Mouse (Mus musculus) hindbrain, embryonic 12.5 days (tissue): ENCODE results near the gene Naxd. TPM values are rescaled to one million over a fixed set of nuclear protein-coding genes. Genes with fewer than 3 reads are reported as not detected.
"Not testable (repeated sequence)": the region's sequence is repeated elsewhere in the genome, so short reads cannot be mapped to it uniquely, and the experiment has no call there.

Experiments
- ATAC-seq: fragments of 200-750 bp; cut with Nextera tagmentation; 2 replicates; pipeline ENCODE4 v1.8.0; 2017; ENCODE audit warnings: moderate TSS enrichment; ENCODE audit not compliant: low FRiP score
- H3K27ac ChIP-seq: fragments of 300-500 bp; sonication (generic); 2 replicates; pipeline ENCODE4 v1.5.1; 2016; ENCODE audit warnings: mild to moderate bottlenecking
- H3K27me3 ChIP-seq: fragments of 300-500 bp; sonication (generic); 2 replicates; pipeline ENCODE4 v1.6.1; 2016; ENCODE audit warnings: mild to moderate bottlenecking
- H3K36me3 ChIP-seq: fragments of 300-500 bp; sonication (generic); 2 replicates; pipeline ENCODE4 v1.6.1; 2016; ENCODE audit warnings: mild to moderate bottlenecking
- H3K4me1 ChIP-seq: fragments of 300-500 bp; sonication (generic); 2 replicates; pipeline ENCODE4 v1.6.1; 2016
- H3K4me2 ChIP-seq: fragments of 300-500 bp; sonication (generic); replicated peaks from 2 replicates; pipeline ENCODE4 v1.6.1; 2016; ENCODE audit warnings: mild to moderate bottlenecking
- H3K4me3 ChIP-seq: fragments of 300-500 bp; sonication (generic); 2 replicates; pipeline ENCODE4 v1.5.1; 2016; ENCODE audit warnings: mild to moderate bottlenecking
- H3K9ac ChIP-seq: fragments of 300-500 bp; sonication (generic); 2 replicates; pipeline ENCODE4 v1.6.1; 2016; ENCODE audit warnings: mild to moderate bottlenecking, moderate library complexity
- H3K9me3 ChIP-seq: fragments of 300-500 bp; sonication (generic); replicated peaks from 2 replicates; pipeline ENCODE4 v1.6.1; 2016; ENCODE audit warnings: mild to moderate bottlenecking
- WGBS: fragments of 180-500 bp; shearing (Covaris S2); methylation state at CpG from one replicate; pipeline ENCODE4 v1.1.7; 2016; 5-methylcytosine and 5-hydroxymethylcytosine counted together
- polyA plus RNA-seq: library from polyadenylated mRNA; unstranded; fragments of >200 nt; fragmentation: Nextera tagmentation; extraction: Ambion mirVana; gene quantifications from 2 replicates; pipeline ENCODE4 v1.2.1, GENCODE M21; 2016

Gene Naxd
- polyA plus RNA-seq, 1 experiment from 2014 or later = 121 TPM

GRCm38 (mm10) chr8:11551497-11551896 is 54.2 kb downstream of the Naxd start:
- H3K9me3 ChIP-seq, ATAC-seq, H3K27ac ChIP-seq, H3K36me3 ChIP-seq, H3K4me2 ChIP-seq, H3K4me3 ChIP-seq, H3K9ac ChIP-seq, H3K27me3 ChIP-seq: not testable (repeated sequence)
- H3K4me1 ChIP-seq = peaks cover 16% of the 10 kb centered on the region
- 82% methylated on average over 4 of the region's 4 CpGs for WGBS

- Histone ChIP-seq H3K27ac (no peak overlapping the region), H3K9me3 (no peaks in the 10 kb centered on the region), H3K4me2 (no peak overlapping the region), H3K27me3 (no peaks in the 10 kb centered on the region), H3K9ac (no peak overlapping the region), H3K4me1 (peaks cover 16% of the 10 kb centered on the region), H3K36me3 (peaks cover under 1% of the 10 kb centered on the region; the same call in 1 of the 2 replicates), H3K4me3 (no peak overlapping the region)
- no peak for ATAC-seq
- WGBS = 81% methylated on average over 10 of the region's 10 CpGs
These were observed 55.1 kb downstream of the Naxd start for GRCm38 (mm10) chr8:11552390-11552789.

DNA sequence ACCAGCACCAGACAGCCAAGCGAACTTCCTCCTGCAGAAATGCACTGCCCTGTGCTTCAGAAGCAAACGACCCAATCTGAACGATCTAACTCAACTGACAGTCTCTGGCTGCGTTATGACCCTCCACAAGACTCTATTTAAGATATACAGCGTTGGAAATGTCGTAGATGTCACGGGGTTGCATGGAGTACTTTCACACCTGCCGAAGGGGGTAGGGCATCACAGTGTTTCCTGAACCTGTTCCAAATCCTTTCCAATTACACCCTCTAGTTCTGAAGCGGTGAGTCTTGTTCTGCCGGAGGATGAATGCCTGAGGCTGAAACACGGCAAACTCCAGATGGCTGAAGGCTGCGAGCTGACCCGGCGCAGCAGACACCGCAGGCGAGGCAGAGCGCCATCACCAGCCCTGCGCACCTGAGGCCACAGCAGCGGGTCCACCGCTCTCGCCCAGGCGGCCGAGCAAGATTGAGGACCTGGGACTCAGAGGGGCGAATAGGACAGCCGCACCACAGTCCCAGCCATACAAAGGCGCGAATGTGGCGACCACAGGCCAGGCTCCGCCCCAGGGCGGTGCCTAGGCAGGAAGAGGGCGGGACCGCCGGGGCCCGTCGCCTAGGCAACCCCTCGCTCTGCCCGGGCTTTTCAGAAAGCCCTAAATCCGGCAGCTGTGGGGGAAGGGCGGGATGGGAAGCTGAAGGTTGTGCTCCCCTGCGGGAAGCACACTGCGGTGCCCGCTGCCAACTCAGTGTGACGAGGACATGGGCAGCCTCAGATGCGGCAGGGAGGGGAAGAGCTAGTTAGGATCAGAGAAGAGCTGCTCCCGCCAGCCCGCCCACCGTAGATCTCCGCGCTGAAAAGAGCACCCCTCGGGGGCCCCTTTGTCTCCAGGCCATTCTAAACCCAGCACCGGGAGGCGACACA is 57.8 kb downstream of the Naxd start, which contains the start of gene Ing1:
Gene Ing1, plus strand, starts transcription at position 773 of the 921 bp plus-strand sequence.
- Histone ChIP-seq H3K36me3 (no peaks in the 10 kb centered on the region), H3K9ac (peak within 1 kb of the TSS; percentile 97), H3K4me3 (peak within 1 kb of the TSS; percentile 94), H3K4me1 (peaks cover 24% of the 10 kb centered on the region), H3K4me2 (peak within 1 kb of the TSS; percentile 74), H3K27ac (peak within 1 kb of the TSS; percentile 100), H3K27me3 (no peaks in the 10 kb centered on the region), H3K9me3 (no peaks in the 10 kb centered on the region)
- under 1% methylated on average over 52 of the region's 52 CpGs for WGBS
- peak; percentile 87 for ATAC-seq

DNA sequence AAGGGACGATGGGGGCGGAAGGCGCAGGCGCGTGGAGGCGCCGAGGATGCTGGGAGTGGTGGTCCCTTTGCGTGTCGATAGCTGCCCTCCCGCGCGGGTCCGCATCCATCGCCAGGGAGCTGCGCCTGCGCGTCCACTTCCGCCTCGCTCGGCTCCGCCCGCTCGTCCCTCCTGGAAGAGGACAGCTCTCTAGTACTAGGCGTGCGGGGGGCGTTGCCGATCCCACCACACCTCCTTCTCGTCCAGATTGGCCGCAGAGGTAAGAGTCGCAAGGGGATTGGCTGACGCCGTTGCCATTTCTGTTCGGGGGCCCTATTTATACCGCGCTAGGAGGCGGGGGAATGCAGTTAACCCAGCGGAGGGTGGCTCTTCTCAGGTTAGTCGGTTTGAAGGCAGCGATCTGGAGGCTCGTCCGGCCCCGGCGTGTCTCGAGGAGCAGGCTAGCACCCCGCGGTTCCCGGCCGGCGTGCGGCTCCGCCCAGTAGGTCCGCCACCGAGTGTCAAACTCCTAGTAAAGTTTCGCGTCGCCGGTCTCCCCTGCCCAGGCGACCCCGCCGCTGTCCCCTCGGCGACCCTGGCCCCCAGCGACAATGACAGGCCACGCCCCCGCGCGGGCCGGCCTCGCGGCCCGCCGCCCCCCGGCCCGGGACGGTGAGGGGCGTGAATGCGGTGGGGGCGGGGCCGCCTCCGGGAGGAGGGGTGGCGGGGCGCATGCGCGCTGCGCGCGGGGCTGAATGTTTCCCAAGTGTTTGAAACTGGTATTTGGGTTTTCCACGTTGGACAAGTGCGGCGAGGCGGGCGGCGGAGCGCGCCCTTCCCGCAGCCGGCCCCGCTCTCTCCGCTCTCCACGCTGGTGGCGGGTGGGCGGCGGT is 58.6 kb downstream of the Naxd start:
- Histone ChIP-seq H3K9me3 (no peaks in the 10 kb centered on the region), H3K4me1 (peaks cover 24% of the 10 kb centered on the region), H3K27me3 (no peaks in the 10 kb centered on the region), H3K36me3 (no peaks in the 10 kb centered on the region), H3K4me2 (peak overlapping the region; percentile 74), H3K9ac (peak overlapping the region; percentile 97), H3K27ac (peak overlapping the region; percentile 100), H3K4me3 (peak overlapping the region; percentile 94)
- ATAC-seq = peak; percentile 90
- WGBS = under 1% methylated on average over 99 of the region's 103 CpGs

DNA sequence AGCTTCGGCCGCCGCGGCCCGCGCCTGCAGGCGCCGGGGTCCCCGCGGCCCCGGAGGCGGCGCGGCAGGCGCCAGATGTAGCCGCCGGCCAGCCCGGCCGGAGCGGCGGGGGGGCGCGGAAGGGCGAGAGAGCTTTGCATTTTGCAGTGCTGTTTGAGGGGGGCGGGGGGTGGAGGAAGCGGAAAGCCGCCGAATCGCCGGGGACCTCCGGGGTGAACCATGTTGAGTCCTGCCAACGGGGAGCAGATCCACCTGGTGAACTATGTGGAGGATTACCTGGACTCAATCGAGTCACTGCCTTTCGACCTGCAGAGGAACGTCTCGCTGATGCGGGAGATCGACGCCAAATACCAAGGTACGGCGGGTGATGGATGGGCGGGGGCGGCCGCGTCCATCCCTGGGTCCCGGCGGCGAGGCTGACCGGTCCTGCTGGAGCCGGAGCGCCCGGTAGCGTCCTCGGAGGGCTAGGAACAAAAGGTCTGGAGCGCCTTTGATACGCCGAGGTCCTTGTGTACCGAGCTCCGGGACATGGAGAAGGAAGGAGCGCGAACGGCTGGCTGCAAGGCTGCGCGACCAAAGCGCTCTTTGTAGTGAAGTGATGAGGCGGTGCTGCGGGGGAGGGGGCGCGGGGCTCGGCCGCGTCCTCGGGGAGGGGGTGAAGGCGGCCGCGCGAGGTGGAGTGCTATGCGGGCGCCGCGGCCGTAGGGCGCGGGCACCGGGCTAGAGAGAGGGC is 59.6 kb downstream of the Naxd start:
- Histone ChIP-seq H3K4me2 (peak overlapping the region; percentile 74), H3K27ac (peak overlapping the region; percentile 100), H3K9me3 (no peaks in the 10 kb centered on the region), H3K27me3 (no peaks in the 10 kb centered on the region), H3K36me3 (peaks cover 9% of the 10 kb centered on the region), H3K9ac (peak overlapping the region; percentile 97), H3K4me1 (peaks cover 23% of the 10 kb centered on the region), H3K4me3 (peak overlapping the region; percentile 94)
- ATAC-seq = no peak
- under 1% methylated on average over 75 of the region's 85 CpGs for WGBS

GRCm38 (mm10) chr8:11557424-11557767 is 60.1 kb downstream of the Naxd start:
- Histone ChIP-seq H3K36me3 (peaks cover 13% of the 10 kb centered on the region), H3K4me3 (peak overlapping the region; percentile 94), H3K9me3 (no peaks in the 10 kb centered on the region), H3K9ac (peak overlapping the region; percentile 97), H3K4me2 (peak overlapping the region; percentile 74), H3K27ac (peak overlapping the region; percentile 100), H3K27me3 (no peaks in the 10 kb centered on the region), H3K4me1 (peaks cover 23% of the 10 kb centered on the region)
- ATAC-seq = no peak
- WGBS = under 1% methylated on average over 32 of the region's 32 CpGs

DNA sequence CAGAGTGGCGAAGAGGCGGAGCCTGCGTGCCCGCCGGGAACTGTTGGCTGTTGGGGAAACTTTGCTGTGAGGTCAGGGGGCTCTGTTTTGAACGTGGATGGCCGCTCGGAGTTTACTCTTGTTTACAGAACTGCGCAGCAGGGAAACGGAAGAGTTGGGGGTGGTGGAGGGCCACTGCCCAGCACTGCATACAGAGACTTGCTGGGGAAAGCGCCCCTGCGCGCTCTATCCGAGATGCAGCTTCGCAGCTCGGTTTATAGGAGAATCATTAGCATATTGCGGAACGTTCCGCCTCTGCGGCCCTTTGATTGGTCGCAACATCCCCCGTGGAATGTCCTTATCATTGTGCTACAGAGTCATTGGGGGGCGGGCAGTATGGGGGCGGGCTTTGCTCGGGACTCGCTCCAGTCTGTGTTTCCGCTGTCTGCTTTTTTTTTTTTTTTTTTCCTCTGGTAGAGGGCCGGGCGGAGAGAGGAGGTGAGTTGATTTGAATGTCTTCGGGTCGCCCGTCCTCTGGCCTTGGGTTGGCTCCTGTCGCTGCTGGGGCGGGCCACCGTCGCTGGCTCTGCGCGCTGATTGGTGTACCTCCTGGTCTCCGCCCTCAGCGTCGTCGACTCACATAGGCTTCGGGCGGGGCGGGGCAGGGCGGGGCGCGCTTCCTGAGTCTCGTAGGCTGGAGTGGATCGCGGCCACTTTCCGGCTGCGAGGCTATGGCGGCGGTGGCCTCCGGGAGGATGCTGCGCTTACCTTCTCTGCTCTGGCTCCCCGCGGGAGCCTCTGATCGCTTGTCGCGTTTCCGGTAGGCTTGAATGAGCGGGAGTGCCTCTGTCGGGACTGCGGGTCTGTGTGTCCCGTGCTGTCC is 60.7 kb downstream of the Naxd start:
- peak overlapping the region; percentile 97 for H3K9ac ChIP-seq

DNA sequence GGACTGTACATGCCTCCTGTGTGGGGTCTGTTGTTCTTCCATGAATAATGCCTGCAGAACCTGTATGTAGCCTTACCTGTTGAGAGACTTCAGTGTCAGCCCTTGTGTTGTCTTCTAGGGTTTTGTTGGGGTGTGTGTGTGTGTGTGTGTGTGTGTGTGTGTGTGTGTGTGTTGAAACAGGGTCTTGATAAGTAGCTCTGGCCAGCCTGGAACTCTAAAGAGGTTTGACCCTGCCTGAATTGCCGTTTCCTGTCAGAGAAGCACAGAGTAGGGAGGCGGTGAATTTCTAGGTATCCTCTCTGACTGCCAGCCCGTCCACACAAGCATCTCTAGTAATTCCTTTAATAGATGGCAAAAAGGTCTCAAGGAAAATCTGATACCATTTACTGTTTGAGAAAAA is 62.2 kb downstream of the Naxd start:
- Histone ChIP-seq H3K9ac (no peak overlapping the region), H3K9me3 (no peaks in the 10 kb centered on the region), H3K27ac (no peak overlapping the region), H3K4me2 (peak overlapping the region; percentile 74; the same call in 1 of the 2 replicates), H3K4me3 (no peak overlapping the region), H3K4me1 (peaks cover 20% of the 10 kb centered on the region), H3K36me3 (peaks cover 28% of the 10 kb centered on the region), H3K27me3 (no peaks in the 10 kb centered on the region)
- ATAC-seq = no peak
- WGBS = 75% methylated on average over 3 of the region's 3 CpGs

More for the DNA sequence above, 60.7 kb downstream of the Naxd start:
- H3K27ac ChIP-seq = peak overlapping the region; percentile 100
- H3K36me3 ChIP-seq = peaks cover 13% of the 10 kb centered on the region
- H3K4me1 ChIP-seq = peaks cover 23% of the 10 kb centered on the region
- H3K27me3 ChIP-seq = no peaks in the 10 kb centered on the region
- H3K9me3 ChIP-seq = no peaks in the 10 kb centered on the region
- peak; percentile 80 for ATAC-seq
- peak overlapping the region; percentile 94 for H3K4me3 ChIP-seq
- H3K4me2 ChIP-seq = peak overlapping the region; percentile 74
- under 1% methylated on average over 67 of the region's 67 CpGs for WGBS

GRCm38 (mm10) chr8:11560220-11560619 is 62.9 kb downstream of the Naxd start:
- Histone ChIP-seq H3K36me3 (peaks cover 34% of the 10 kb centered on the region), H3K9me3 (no peaks in the 10 kb centered on the region), H3K27ac (no peak overlapping the region), H3K27me3 (no peaks in the 10 kb centered on the region), H3K4me1 (peaks cover 18% of the 10 kb centered on the region), H3K4me3 (no peak overlapping the region), H3K9ac (no peak overlapping the region), H3K4me2 (no peak overlapping the region)
- WGBS = 85% methylated on average over 9 of the region's 9 CpGs
- ATAC-seq = no peak

DNA sequence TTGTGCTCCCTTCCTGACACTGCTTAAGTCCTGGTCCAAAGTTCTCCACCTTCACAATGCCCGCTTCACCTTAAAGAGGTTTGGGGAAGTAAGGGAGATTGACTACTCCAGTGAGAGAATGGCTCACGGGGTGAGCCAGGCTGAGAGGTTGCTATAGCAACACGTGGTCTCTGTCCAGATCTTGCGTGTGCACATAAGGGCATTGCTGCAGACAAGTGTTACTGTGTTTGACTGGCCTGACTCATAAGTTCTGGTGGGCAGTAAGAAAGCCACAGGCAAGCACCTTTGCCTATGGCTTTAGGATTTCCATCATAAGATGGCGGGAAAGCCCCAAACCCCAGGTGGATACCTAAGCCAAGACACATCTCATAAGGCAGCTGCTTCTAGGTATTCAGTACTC is 66.9 kb downstream of the Naxd start:
- peaks cover 56% of the 10 kb centered on the region for H3K36me3 ChIP-seq
- ATAC-seq = no peak
- no peak overlapping the region for H3K4me3 ChIP-seq
- no peaks in the 10 kb centered on the region for H3K27me3 ChIP-seq
- no peak overlapping the region for H3K9ac ChIP-seq
- H3K27ac ChIP-seq = no peak overlapping the region
- peaks cover 11% of the 10 kb centered on the region for H3K4me1 ChIP-seq
- 96% methylated on average over 5 of the region's 5 CpGs for WGBS
- H3K9me3 ChIP-seq = no peaks in the 10 kb centered on the region
- H3K4me2 ChIP-seq = no peak overlapping the region
